Mouse (Mus musculus): ENCODE results near the gene Il1r2. TPM values are rescaled to one million over a fixed set of nuclear protein-coding genes. Genes with fewer than 3 reads are reported as not detected.

Il1r2 gene
- polyA plus RNA-seq (2012; ENCODE audit: insufficient read depth, insufficient read length, missing spikeins), result not detected in 2 replicates

GRCm38 (mm10) chr1:40073779-40074178 is at the start of gene Il1r2:
TSS of gene Il1r2 (plus strand) at chr1:40074079.
- TF ChIP-seq CTCF (IDR thresholded peaks at IDR 0.05; ENCODE audit: low read depth, low read length) (no peak), POLR2A (IDR thresholded peaks at IDR 0.05; ENCODE audit: borderline replicate concordance, low read depth, low read length) (no peak)
- Histone ChIP-seq H3K4me1 (ENCODE audit: control insufficient read depth, insufficient read depth, low read length) (no peaks in the 10 kb centered on the region), H3K4me3 (ENCODE audit: insufficient read depth, low read length) (no peak within 1 kb of the TSS), H3K27ac (ENCODE audit: insufficient read depth, low read depth, low read length) (no peak within 1 kb of the TSS)

- H3K27ac ChIP-seq (ENCODE audit: insufficient read depth, low read depth, low read length), result no peak overlapping the region
- no peak overlapping the region for H3K4me3 ChIP-seq (ENCODE audit: insufficient read depth, low read length)
- H3K4me1 ChIP-seq (ENCODE audit: control insufficient read depth, insufficient read depth, low read length), result no peaks in the 10 kb centered on the region
- TF ChIP-seq CTCF (IDR thresholded peaks at IDR 0.05; ENCODE audit: low read depth, low read length), result no peak
- no peak for TF ChIP-seq POLR2A (IDR thresholded peaks at IDR 0.05; ENCODE audit: borderline replicate concordance, low read depth, low read length)
Measured at GRCm38 (mm10) chr1:40024554-40025320, 49.1 kb upstream of the Il1r2 start.

GRCm38 (mm10) chr1:40025416-40025815 is 48.5 kb upstream of the Il1r2 start:
- TF ChIP-seq POLR2A (IDR thresholded peaks at IDR 0.05; ENCODE audit: borderline replicate concordance, low read depth, low read length) (no peak), CTCF (IDR thresholded peaks at IDR 0.05; ENCODE audit: low read depth, low read length) (no peak)
- Histone ChIP-seq H3K4me1 (ENCODE audit: control insufficient read depth, insufficient read depth, low read length) (no peaks in the 10 kb centered on the region), H3K27ac (ENCODE audit: insufficient read depth, low read depth, low read length) (no peak overlapping the region), H3K4me3 (ENCODE audit: insufficient read depth, low read length) (no peak overlapping the region)

- no peaks in the 10 kb centered on the region for H3K4me1 ChIP-seq (ENCODE audit: control insufficient read depth, insufficient read depth, low read length)
- H3K27ac ChIP-seq (ENCODE audit: insufficient read depth, low read depth, low read length), result no peak overlapping the region
- no peak overlapping the region for H3K4me3 ChIP-seq (ENCODE audit: insufficient read depth, low read length)
- TF ChIP-seq POLR2A (IDR thresholded peaks at IDR 0.05; ENCODE audit: borderline replicate concordance, low read depth, low read length) (no peak), CTCF (IDR thresholded peaks at IDR 0.05; ENCODE audit: low read depth, low read length) (no peak)
Measured at GRCm38 (mm10) chr1:40027116-40027620, 46.7 kb upstream of the Il1r2 start.

- H3K4me1 ChIP-seq (ENCODE audit: control insufficient read depth, insufficient read depth, low read length), result no peaks in the 10 kb centered on the region
- TF ChIP-seq CTCF (IDR thresholded peaks at IDR 0.05; ENCODE audit: low read depth, low read length) (no peak), POLR2A (IDR thresholded peaks at IDR 0.05; ENCODE audit: borderline replicate concordance, low read depth, low read length) (no peak)
- H3K27ac ChIP-seq (ENCODE audit: insufficient read depth, low read depth, low read length), result no peak overlapping the region
- H3K4me3 ChIP-seq (ENCODE audit: insufficient read depth, low read length), result no peak overlapping the region
Measured at GRCm38 (mm10) chr1:40028207-40028998, 45.5 kb upstream of the Il1r2 start.

GRCm38 (mm10) chr1:40029597-40029996 is 44.3 kb upstream of the Il1r2 start:
- no peak for TF ChIP-seq POLR2A (IDR thresholded peaks at IDR 0.05; ENCODE audit: borderline replicate concordance, low read depth, low read length)
- no peak for TF ChIP-seq CTCF (IDR thresholded peaks at IDR 0.05; ENCODE audit: low read depth, low read length)
- Histone ChIP-seq H3K4me1 (ENCODE audit: control insufficient read depth, insufficient read depth, low read length) (peaks cover 6% of the 10 kb centered on the region), H3K27ac (ENCODE audit: insufficient read depth, low read depth, low read length) (no peak overlapping the region), H3K4me3 (ENCODE audit: insufficient read depth, low read length) (no peak overlapping the region)

GRCm38 (mm10) chr1:40030287-40030975 is 43.4 kb upstream of the Il1r2 start:
- H3K27ac ChIP-seq (ENCODE audit: insufficient read depth, low read depth, low read length), result no peak overlapping the region
- H3K4me3 ChIP-seq (ENCODE audit: insufficient read depth, low read length), result no peak overlapping the region
- peaks cover 6% of the 10 kb centered on the region for H3K4me1 ChIP-seq (ENCODE audit: control insufficient read depth, insufficient read depth, low read length)
- no peak for TF ChIP-seq POLR2A (IDR thresholded peaks at IDR 0.05; ENCODE audit: borderline replicate concordance, low read depth, low read length)
- TF ChIP-seq CTCF (IDR thresholded peaks at IDR 0.05; ENCODE audit: low read depth, low read length), result no peak

GRCm38 (mm10) chr1:40030976-40031356 is 42.9 kb upstream of the Il1r2 start:
- TF ChIP-seq CTCF (IDR thresholded peaks at IDR 0.05; ENCODE audit: low read depth, low read length) (no peak), POLR2A (IDR thresholded peaks at IDR 0.05; ENCODE audit: borderline replicate concordance, low read depth, low read length) (no peak)
- H3K27ac ChIP-seq (ENCODE audit: insufficient read depth, low read depth, low read length), result no peak overlapping the region
- no peak overlapping the region for H3K4me3 ChIP-seq (ENCODE audit: insufficient read depth, low read length)
- peaks cover 6% of the 10 kb centered on the region for H3K4me1 ChIP-seq (ENCODE audit: control insufficient read depth, insufficient read depth, low read length)

GRCm38 (mm10) chr1:40031626-40032025 is 42.3 kb upstream of the Il1r2 start:
- Histone ChIP-seq H3K4me1 (ENCODE audit: control insufficient read depth, insufficient read depth, low read length) (peaks cover 6% of the 10 kb centered on the region), H3K4me3 (ENCODE audit: insufficient read depth, low read length) (no peak overlapping the region), H3K27ac (ENCODE audit: insufficient read depth, low read depth, low read length) (no peak overlapping the region)
- TF ChIP-seq POLR2A (IDR thresholded peaks at IDR 0.05; ENCODE audit: borderline replicate concordance, low read depth, low read length), result no peak
- TF ChIP-seq CTCF (IDR thresholded peaks at IDR 0.05; ENCODE audit: low read depth, low read length), result no peak

Data from bone marrow macrophage, adult 2 months (primary cell).